Mouse (Mus musculus): Measurements from ENCODE around the gene Fut11. TPM values are rescaled to one million over a fixed set of nuclear protein-coding genes. Genes with fewer than 3 reads are reported as not detected.

Gene Fut11
- polyA plus RNA-seq, 1 experiment from 2014 or later, result 18.9 TPM

DNA sequence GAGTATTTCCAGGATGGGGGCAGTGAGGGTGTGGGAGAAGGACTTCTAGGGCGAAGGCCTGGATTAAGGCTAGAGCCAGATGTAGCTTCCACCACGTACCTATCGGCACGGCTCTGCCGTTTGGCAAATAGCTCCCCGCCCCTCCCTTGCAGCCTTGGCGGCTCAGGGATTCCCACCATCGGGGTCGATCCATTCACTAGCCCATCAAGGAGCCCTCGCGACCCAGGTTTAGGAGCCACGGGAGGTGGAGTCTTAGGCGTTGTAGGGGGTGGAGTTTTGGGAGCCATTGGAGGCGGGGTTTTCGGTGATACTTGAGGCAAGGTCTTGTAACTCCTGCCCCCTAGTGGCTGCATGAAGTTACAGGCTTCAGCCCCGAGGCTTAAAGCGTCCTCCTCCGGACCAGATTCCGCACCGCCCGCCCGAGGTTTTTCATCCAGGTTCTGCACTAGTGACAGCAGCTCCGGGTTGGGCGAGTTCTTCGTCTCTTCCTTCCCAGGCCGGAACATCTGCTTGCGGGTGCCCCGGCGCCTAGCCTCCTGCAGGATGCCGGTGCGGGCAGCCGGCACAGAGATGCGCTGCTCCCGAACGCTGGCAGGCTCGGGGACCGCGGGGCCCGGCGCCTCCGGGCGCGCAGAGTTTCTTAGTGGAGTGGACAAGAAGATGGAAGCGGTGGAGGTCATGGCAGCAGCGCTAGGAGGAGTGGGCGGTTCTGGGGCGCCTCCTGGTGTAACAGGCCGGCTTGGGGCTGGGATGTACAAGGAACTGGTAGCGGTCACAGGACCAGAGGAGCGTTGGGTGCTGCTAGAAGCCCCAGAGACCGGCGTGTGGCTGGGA lies 33.7 kb upstream of the Fut11 start:
- Histone ChIP-seq H3K27ac (peak overlapping the region; percentile 49), H3K36me3 (ENCODE audit: poor library complexity, severe bottlenecking) (no peaks in the 10 kb centered on the region)
- peak; percentile 91 for ATAC-seq

GRCm38 (mm10) chr14:20661661-20662331 lies 33.0 kb upstream of the Fut11 start:
- H3K27ac ChIP-seq, result peak overlapping the region; percentile 49
- no peaks in the 10 kb centered on the region for H3K9me3 ChIP-seq (replicated peaks)
- peak; percentile 19; the same call in 1 of the 2 replicates for ATAC-seq
- H3K36me3 ChIP-seq (ENCODE audit: poor library complexity, severe bottlenecking), result no peaks in the 10 kb centered on the region
- peaks cover 23% of the 10 kb centered on the region for H3K27me3 ChIP-seq
- peak overlapping the region; percentile 55 for H3K4me3 ChIP-seq
- peaks cover 20% of the 10 kb centered on the region for H3K4me1 ChIP-seq
- H3K9ac ChIP-seq, result peak overlapping the region; percentile 76
- 7% methylated on average over 18 of the region's 19 CpGs for WGBS
- peak overlapping the region; percentile 90 for H3K4me2 ChIP-seq

More for the DNA sequence above, 33.7 kb upstream of the Fut11 start:
- peak overlapping the region; percentile 55 for H3K4me3 ChIP-seq
- peak overlapping the region; percentile 76 for H3K9ac ChIP-seq
- H3K9me3 ChIP-seq (replicated peaks), result no peaks in the 10 kb centered on the region
- H3K4me2 ChIP-seq, result peak overlapping the region; percentile 90
- 2% methylated on average over 52 of the region's 52 CpGs for WGBS
- peaks cover 20% of the 10 kb centered on the region for H3K4me1 ChIP-seq
- peaks cover 23% of the 10 kb centered on the region for H3K27me3 ChIP-seq

- Histone ChIP-seq H3K27me3 (peaks cover 27% of the 10 kb centered on the region), H3K36me3 (ENCODE audit: poor library complexity, severe bottlenecking) (no peaks in the 10 kb centered on the region), H3K9me3 (replicated peaks) (no peaks in the 10 kb centered on the region), H3K9ac (no peak overlapping the region), H3K4me2 (no peak overlapping the region), H3K4me1 (peaks cover 20% of the 10 kb centered on the region), H3K4me3 (no peak overlapping the region), H3K27ac (no peak overlapping the region)
- ATAC-seq, result no peak
- 92% methylated on average over 3 of the region's 3 CpGs for WGBS
Observed at GRCm38 (mm10) chr14:20662740-20663139, 32.0 kb upstream of the Fut11 start.

GRCm38 (mm10) chr14:20663601-20664000 lies 31.2 kb upstream of the Fut11 start:
- no peak overlapping the region for H3K9ac ChIP-seq

GRCm38 (mm10) chr14:20664436-20664835 lies 30.3 kb upstream of the Fut11 start:
- WGBS, result 42% methylated on average over 3 of the region's 3 CpGs
- peaks cover 39% of the 10 kb centered on the region for H3K27me3 ChIP-seq

More at GRCm38 (mm10) chr14:20663601-20664000, 31.2 kb upstream of the Fut11 start:
- H3K4me2 ChIP-seq, result no peak overlapping the region
- H3K9me3 ChIP-seq (replicated peaks), result no peaks in the 10 kb centered on the region
- no peaks in the 10 kb centered on the region for H3K36me3 ChIP-seq (ENCODE audit: poor library complexity, severe bottlenecking)
- no peak overlapping the region for H3K4me3 ChIP-seq
- H3K4me1 ChIP-seq, result peaks cover 20% of the 10 kb centered on the region
- 54% methylated on average over 2 of the region's 2 CpGs for WGBS
- no peak overlapping the region for H3K27ac ChIP-seq
- no peak for ATAC-seq
- peaks cover 35% of the 10 kb centered on the region for H3K27me3 ChIP-seq

GRCm38 (mm10) chr14:20667469-20667868 lies 27.3 kb upstream of the Fut11 start:
- WGBS, result 67% methylated on average over 1 of the region's 1 CpGs

More at GRCm38 (mm10) chr14:20664436-20664835, 30.3 kb upstream of the Fut11 start:
- H3K4me2 ChIP-seq, result no peak overlapping the region
- H3K4me3 ChIP-seq, result no peak overlapping the region
- H3K9ac ChIP-seq, result no peak overlapping the region
- no peak overlapping the region for H3K27ac ChIP-seq
- ATAC-seq, result no peak
- no peaks in the 10 kb centered on the region for H3K36me3 ChIP-seq (ENCODE audit: poor library complexity, severe bottlenecking)
- peaks cover 20% of the 10 kb centered on the region for H3K4me1 ChIP-seq
- H3K9me3 ChIP-seq (replicated peaks), result no peaks in the 10 kb centered on the region

DNA sequence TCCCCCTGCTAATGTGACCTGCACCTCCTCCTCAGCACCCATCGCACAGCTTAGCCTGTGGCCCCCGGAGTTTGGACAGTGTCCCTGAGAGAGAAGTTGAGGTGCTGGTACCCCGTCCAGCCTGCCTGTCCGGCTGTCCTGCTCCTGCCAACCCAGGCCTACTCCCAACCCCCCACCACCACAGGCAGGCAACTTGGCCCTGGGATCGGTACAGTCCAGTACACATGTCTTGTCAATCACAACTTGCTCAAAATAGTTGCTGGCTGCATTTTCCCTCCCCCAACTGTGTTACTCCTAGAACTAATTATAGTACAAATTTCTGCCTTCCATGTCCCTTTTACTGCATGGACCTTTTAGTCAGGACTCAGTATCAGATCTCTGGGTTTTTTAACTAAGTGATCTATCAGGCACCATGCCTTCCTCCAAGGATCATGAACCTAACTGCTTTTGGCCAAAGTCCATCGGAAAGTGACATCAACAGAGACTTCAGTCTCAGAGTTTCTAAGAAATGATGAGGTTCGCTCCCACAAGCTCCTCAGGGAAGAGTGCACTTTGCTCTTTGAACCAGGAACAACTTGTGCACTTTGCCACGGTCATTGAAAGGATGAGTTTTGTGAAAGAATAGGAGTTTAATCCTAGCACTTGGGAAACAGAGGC lies 26.5 kb upstream of the Fut11 start, which contains the start of gene Synpo2l:
Gene Synpo2l, minus strand, starts transcription at position 201 of the 657 bp plus-strand sequence.
- Histone ChIP-seq H3K36me3 (ENCODE audit: poor library complexity, severe bottlenecking) (no peaks in the 10 kb centered on the region), H3K27ac (no peak within 1 kb of the TSS), H3K4me3 (no peak within 1 kb of the TSS), H3K27me3 (peaks cover 37% of the 10 kb centered on the region), H3K9ac (0 out of 2 replicates have a peak within 1 kb of the TSS, but pooled peaks have one; percentile 22), H3K4me1 (peaks cover 8% of the 10 kb centered on the region; the same call in 1 of the 2 replicates), H3K9me3 (replicated peaks) (no peaks in the 10 kb centered on the region; the same call in 1 of the 2 replicates), H3K4me2 (no peak within 1 kb of the TSS)
- no peak for ATAC-seq
- WGBS, result 85% methylated on average over 8 of the region's 8 CpGs

More at GRCm38 (mm10) chr14:20667469-20667868, 27.3 kb upstream of the Fut11 start:
- Histone ChIP-seq H3K27me3 (peaks cover 44% of the 10 kb centered on the region), H3K4me1 (peaks cover 6% of the 10 kb centered on the region; the same call in 1 of the 2 replicates), H3K9me3 (replicated peaks) (no peaks in the 10 kb centered on the region), H3K27ac (no peak overlapping the region), H3K36me3 (ENCODE audit: poor library complexity, severe bottlenecking) (no peaks in the 10 kb centered on the region), H3K4me2 (no peak overlapping the region), H3K4me3 (no peak overlapping the region), H3K9ac (no peak overlapping the region)
- ATAC-seq, result no peak

DNA sequence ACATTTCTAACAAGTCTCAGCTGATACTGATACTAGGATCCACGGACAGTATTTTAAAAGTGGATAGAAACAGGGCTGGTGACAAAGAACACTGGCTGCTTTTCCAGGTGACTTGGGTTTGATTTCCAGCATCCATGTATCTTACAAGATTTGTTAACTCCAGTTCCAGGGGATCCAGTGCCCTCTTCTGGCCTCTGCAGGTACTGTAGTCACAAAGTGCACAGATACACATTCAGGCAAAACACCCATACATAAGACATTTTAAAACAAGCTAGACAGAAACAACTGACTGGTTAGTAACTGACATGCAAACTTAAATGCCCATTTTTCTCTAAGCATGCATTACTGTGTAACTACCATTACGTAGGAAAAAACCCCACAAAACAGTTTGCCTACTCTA lies 21.8 kb upstream of the Fut11 start:
- no peak for ATAC-seq
- no peak overlapping the region for H3K4me3 ChIP-seq
- peaks cover 25% of the 10 kb centered on the region for H3K4me1 ChIP-seq
- 93% methylated on average over 2 of the region's 2 CpGs for WGBS
- H3K27ac ChIP-seq, result no peak overlapping the region
- H3K36me3 ChIP-seq (ENCODE audit: poor library complexity, severe bottlenecking), result peaks cover 22% of the 10 kb centered on the region
- H3K9ac ChIP-seq, result no peak overlapping the region
- H3K9me3 ChIP-seq (replicated peaks), result no peaks in the 10 kb centered on the region; the same call in 1 of the 2 replicates
- peak overlapping the region; percentile 81; the same call in 1 of the 2 replicates for H3K4me2 ChIP-seq
- peaks cover 25% of the 10 kb centered on the region for H3K27me3 ChIP-seq

DNA sequence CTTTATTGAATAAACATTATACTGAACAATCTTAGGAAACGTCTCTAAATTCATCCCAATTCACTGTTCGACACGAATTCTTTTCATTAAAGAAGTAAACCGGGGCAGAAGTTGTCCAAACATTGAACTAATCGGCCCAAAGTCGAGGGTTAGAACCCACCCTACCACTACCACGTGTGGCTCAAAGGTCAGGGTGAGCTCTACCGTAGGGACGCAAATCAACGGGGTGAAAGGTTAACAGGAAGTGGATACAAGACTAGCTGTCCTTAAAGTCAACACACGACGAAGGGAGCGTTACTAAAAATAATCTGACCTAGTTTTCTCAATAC lies 21.1 kb upstream of the Fut11 start:
- H3K27ac ChIP-seq, result no peak overlapping the region; the same call in 1 of the 2 replicates

GRCm38 (mm10) chr14:20674064-20674833 lies 20.5 kb upstream of the Fut11 start, which contains the start of gene Sec24c:
Gene Sec24c (plus strand): TSS chr14:20674308.
- H3K27ac ChIP-seq, result peak within 1 kb of the TSS; percentile 74
- H3K27me3 ChIP-seq, result peaks cover 13% of the 10 kb centered on the region
- peak within 1 kb of the TSS; percentile 73 for H3K4me3 ChIP-seq
- peak within 1 kb of the TSS; percentile 81 for H3K4me2 ChIP-seq
- H3K9ac ChIP-seq, result peak within 1 kb of the TSS; percentile 80
- peaks cover 34% of the 10 kb centered on the region for H3K36me3 ChIP-seq (ENCODE audit: poor library complexity, severe bottlenecking)
- H3K9me3 ChIP-seq (replicated peaks), result no peaks in the 10 kb centered on the region; the same call in 1 of the 2 replicates
- peak; percentile 99 for ATAC-seq
- peaks cover 25% of the 10 kb centered on the region for H3K4me1 ChIP-seq
- WGBS, result under 1% methylated on average over 43 of the region's 43 CpGs

More for the DNA sequence above, 21.1 kb upstream of the Fut11 start:
- Histone ChIP-seq H3K36me3 (ENCODE audit: poor library complexity, severe bottlenecking) (peaks cover 29% of the 10 kb centered on the region), H3K9me3 (replicated peaks) (no peaks in the 10 kb centered on the region; the same call in 1 of the 2 replicates), H3K4me2 (peak overlapping the region; percentile 81), H3K27me3 (peaks cover 18% of the 10 kb centered on the region), H3K9ac (peak overlapping the region; percentile 32; the same call in 1 of the 2 replicates), H3K4me3 (peak overlapping the region; percentile 73), H3K4me1 (peaks cover 25% of the 10 kb centered on the region)
- ATAC-seq, result peak; percentile 70
- 13% methylated on average over 13 of the region's 13 CpGs for WGBS

DNA sequence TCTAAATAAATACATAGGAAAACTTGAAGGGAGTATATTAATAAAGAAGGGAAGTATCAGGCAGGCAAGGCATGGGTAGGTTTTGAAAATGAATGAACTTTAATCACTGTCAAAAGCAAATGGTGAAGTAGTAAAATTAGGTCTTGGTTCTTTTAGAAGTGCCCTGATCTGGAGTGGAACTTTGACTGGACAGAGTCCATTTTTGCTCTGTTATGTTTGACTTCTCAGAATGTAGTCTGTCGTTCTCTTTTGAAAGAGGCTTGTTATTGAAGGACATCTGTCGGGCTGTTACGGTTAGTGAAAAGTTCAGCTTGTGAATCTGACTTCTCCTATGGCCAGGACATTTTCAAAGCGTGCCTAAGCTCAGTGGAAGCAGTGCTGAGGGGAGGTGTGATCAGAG lies 16.9 kb upstream of the Fut11 start:
- Histone ChIP-seq H3K9me3 (replicated peaks) (no peaks in the 10 kb centered on the region; the same call in 1 of the 2 replicates), H3K36me3 (ENCODE audit: poor library complexity, severe bottlenecking) (peaks cover 71% of the 10 kb centered on the region)

More for the DNA sequence above, 16.9 kb upstream of the Fut11 start:
- Histone ChIP-seq H3K27me3 (no peaks in the 10 kb centered on the region), H3K4me3 (no peak overlapping the region), H3K9ac (no peak overlapping the region), H3K4me2 (no peak overlapping the region), H3K4me1 (peaks cover 25% of the 10 kb centered on the region), H3K27ac (no peak overlapping the region)
- no peak for ATAC-seq
- WGBS, result 91% methylated on average over 4 of the region's 4 CpGs

Measured in forebrain, embryonic 13.5 days (tissue).